ENCODE assay signal across 13 mouse cellular contexts in genomic region chr6:146387039-146387713, GRCm38 (mm10).
DNase-seq lines count a peak whose midpoint lies in the region; ATAC-seq and TF ChIP-seq lines count a peak whose summit lies in the region.
"Had no signal": no experiment of that assay in that cellular context is flagged by ENCODE, and none has a peak within 500 bp of the region (broad histone marks: within the 10 kb centered on the region; RNA-seq: fewer than 3 reads in every experiment).

No protein-coding gene starts in this region.

- H3K4me1 ChIP-seq in hindbrain, embryonic 11.5 days (replicated peaks; ENCODE audit: control insufficient read depth, insufficient read depth, low read length): no peaks in the 10 kb centered on the region
- H3K4me1 ChIP-seq in hindbrain, embryonic 14.5 days (replicated peaks; ENCODE audit: control insufficient read depth, insufficient read depth, low read length): no peaks in the 10 kb centered on the region
- H3K4me1 ChIP-seq in MEL (ENCODE audit: control insufficient read depth in 1 of 2, insufficient read depth in 2 of 2, low read length in 2 of 2): peaks cover 0 to 4% of the 10 kb centered on the region in 2 experiments; a peak in 1 of 4 replicates
- peaks cover 9% of the 10 kb centered on the region for H3K4me1 ChIP-seq in forebrain, embryonic 10.5 days
- H3K4me1 ChIP-seq in limb, embryonic 14.5 days (ENCODE audit: control insufficient read depth, insufficient read depth, low read length): peaks cover 5% of the 10 kb centered on the region; the same call in 1 of the 2 replicates
- no peaks in the 10 kb centered on the region for H3K4me1 ChIP-seq in cerebellum, adult 2 months (ENCODE audit: control insufficient read depth, insufficient read depth, low read length)
- H3K4me1 ChIP-seq: liver, embryonic 13.5 days had no signal

- DNase-seq in hindbrain, embryonic 11.5 days (ENCODE audit: low spot score): no peak
- DNase-seq in hindbrain, embryonic 14.5 days (ENCODE audit: low spot score): no peak
- no peak for DNase-seq in MEL (ENCODE audit: low read depth, low spot score)
- no peak for DNase-seq in forebrain, embryonic 10.5 days (ENCODE audit: extremely low spot score, low spot score)
- DNase-seq in limb, embryonic 14.5 days (ENCODE audit: low spot score): no peak
- DNase-seq in right cerebral cortex, postnatal 4 days: no peak
- no peak for DNase-seq in layer of hippocampus, postnatal 14 days (ENCODE audit: low spot score in 2 of 2)
- DNase-seq in cerebellum, adult 2 months: no peak
- DNase-seq: cerebellum, adult 11 months; kidney, adult 2 months; layer of hippocampus, postnatal 36 days; liver, embryonic 13.5 days; right cerebral cortex, postnatal 14 days had no signal

- H3K4me3 ChIP-seq in hindbrain, embryonic 11.5 days (ENCODE audit: low read depth, low read length): no peak overlapping the region
- H3K4me3 ChIP-seq in hindbrain, embryonic 14.5 days (replicated peaks; ENCODE audit: low read length): no peak overlapping the region
- H3K4me3 ChIP-seq in MEL (ENCODE audit: control insufficient read depth in 1 of 2, insufficient read depth in 1 of 2, low read depth in 2 of 2, low read length in 2 of 2): no peak overlapping the region
- H3K4me3 ChIP-seq in forebrain, embryonic 10.5 days: no peak overlapping the region
- H3K4me3 ChIP-seq in limb, embryonic 14.5 days (replicated peaks; ENCODE audit: low read length): no peak overlapping the region
- no peak overlapping the region for H3K4me3 ChIP-seq in cerebellum, adult 2 months (replicated peaks; ENCODE audit: insufficient read depth, low read depth, low read length)
- H3K4me3 ChIP-seq: liver, embryonic 13.5 days had no signal

- no peaks in the 10 kb centered on the region for H3K36me3 ChIP-seq in hindbrain, embryonic 11.5 days (ENCODE audit: control insufficient read depth, insufficient read depth, low read length)
- no peaks in the 10 kb centered on the region for H3K36me3 ChIP-seq in hindbrain, embryonic 14.5 days (replicated peaks; ENCODE audit: control insufficient read depth, insufficient read depth)
- H3K36me3 ChIP-seq in MEL (ENCODE audit: control insufficient read depth in 1 of 2, insufficient read depth in 2 of 2, low read length in 2 of 2): no peaks in the 10 kb centered on the region; a peak in 1 of 4 replicates
- no peaks in the 10 kb centered on the region for H3K36me3 ChIP-seq in forebrain, embryonic 10.5 days (replicated peaks)
- no peaks in the 10 kb centered on the region for H3K36me3 ChIP-seq in limb, embryonic 14.5 days (ENCODE audit: control insufficient read depth, insufficient read depth, low read length)
- H3K36me3 ChIP-seq: liver, embryonic 13.5 days had no signal

- ATAC-seq in hindbrain, embryonic 11.5 days (ENCODE audit: low FRiP score): peak; percentile 82
- no peak; the same call in 1 of the 2 replicates for ATAC-seq in hindbrain, embryonic 14.5 days (ENCODE audit: low FRiP score)
- no peak for ATAC-seq in limb, embryonic 14.5 days (ENCODE audit: low FRiP score, low read depth)

- no peak for TF ChIP-seq RAD21 in MEL (IDR thresholded peaks at IDR 0.05; ENCODE audit: low read depth, low read length)

- no peak overlapping the region for H3K27ac ChIP-seq in hindbrain, embryonic 11.5 days (ENCODE audit: low read depth, low read length)
- no peak overlapping the region for H3K27ac ChIP-seq in hindbrain, embryonic 14.5 days
- no peak overlapping the region for H3K27ac ChIP-seq in MEL (ENCODE audit: control insufficient read depth, low read depth, low read length)
- peak overlapping the region; percentile 67 for H3K27ac ChIP-seq in forebrain, embryonic 10.5 days
- no peak overlapping the region for H3K27ac ChIP-seq in limb, embryonic 14.5 days (replicated peaks; ENCODE audit: low read depth, low read length)
- no peak overlapping the region for H3K27ac ChIP-seq in cerebellum, adult 2 months (ENCODE audit: insufficient read depth, low read length)
- H3K27ac ChIP-seq: liver, embryonic 13.5 days had no signal

- no peak for TF ChIP-seq CTCF in MEL (IDR thresholded peaks at IDR 0.05 in 2 of 3, conservative IDR thresholded peaks at IDR 0.05 in 1 of 3; ENCODE audit: control insufficient read depth in 1 of 3, insufficient read depth in 1 of 3, low read depth in 2 of 3, low read length in 3 of 3, poor library complexity in 1 of 3, severe bottlenecking in 1 of 3)
- no peak for TF ChIP-seq CTCF in cerebellum, adult 2 months (IDR thresholded peaks at IDR 0.05; ENCODE audit: borderline replicate concordance, insufficient read depth, low read depth, low read length)

- 0 out of 2 replicates have a peak overlapping the region, but pooled peaks have one; percentile 15 for H3K9ac ChIP-seq in hindbrain, embryonic 11.5 days (ENCODE audit: low read depth, low read length)
- no peak overlapping the region for H3K9ac ChIP-seq in hindbrain, embryonic 14.5 days
- H3K9ac ChIP-seq in MEL (ENCODE audit: control insufficient read depth, low read depth, low read length, poor library complexity, severe bottlenecking): no peak overlapping the region
- peak overlapping the region; percentile 16; the same call in 1 of the 2 replicates for H3K9ac ChIP-seq in limb, embryonic 14.5 days (ENCODE audit: low read depth, low read length, severe bottlenecking)
- H3K9ac ChIP-seq: liver, embryonic 13.5 days had no signal

- TF ChIP-seq POLR2A in MEL (IDR thresholded peaks at IDR 0.05; ENCODE audit: control insufficient read depth in 1 of 2, insufficient read depth in 1 of 2, low read depth in 1 of 2, low read length in 2 of 2, poor library complexity in 1 of 2): no peak
- no peak for TF ChIP-seq POLR2A in limb, embryonic 14.5 days (IDR thresholded peaks at IDR 0.05; ENCODE audit: borderline replicate concordance, extremely low read depth, insufficient read depth, insufficient read length)
- TF ChIP-seq POLR2A in cerebellum, adult 2 months (IDR thresholded peaks at IDR 0.05; ENCODE audit: borderline replicate concordance, insufficient read depth, low read length): no peak

- H3K9me3 ChIP-seq in hindbrain, embryonic 11.5 days (ENCODE audit: control insufficient read depth, low read length): no peaks in the 10 kb centered on the region
- H3K9me3 ChIP-seq in hindbrain, embryonic 14.5 days (ENCODE audit: control insufficient read depth, low read length): no peaks in the 10 kb centered on the region
- no peaks in the 10 kb centered on the region for H3K9me3 ChIP-seq in MEL (replicated peaks; ENCODE audit: insufficient read depth, low read length)
- no peaks in the 10 kb centered on the region for H3K9me3 ChIP-seq in forebrain, embryonic 10.5 days
- no peaks in the 10 kb centered on the region for H3K9me3 ChIP-seq in limb, embryonic 14.5 days (ENCODE audit: control insufficient read depth, low read length)
- H3K9me3 ChIP-seq: liver, embryonic 13.5 days had no signal

- H3K27me3 ChIP-seq in hindbrain, embryonic 11.5 days (ENCODE audit: control insufficient read depth, insufficient read depth, low read length): no peaks in the 10 kb centered on the region
- no peaks in the 10 kb centered on the region for H3K27me3 ChIP-seq in hindbrain, embryonic 14.5 days (ENCODE audit: control insufficient read depth, insufficient read depth, low read length)
- no peaks in the 10 kb centered on the region for H3K27me3 ChIP-seq in MEL (ENCODE audit: control insufficient read depth in 1 of 2, insufficient read depth in 2 of 2, low read length in 2 of 2)
- no peaks in the 10 kb centered on the region for H3K27me3 ChIP-seq in forebrain, embryonic 10.5 days (ENCODE audit: poor library complexity, severe bottlenecking)
- no peaks in the 10 kb centered on the region for H3K27me3 ChIP-seq in limb, embryonic 14.5 days (ENCODE audit: control insufficient read depth, insufficient read depth, low read length)
- H3K27me3 ChIP-seq in cerebellum, adult 2 months (ENCODE audit: control insufficient read depth, insufficient read depth, low read length): no peaks in the 10 kb centered on the region
- H3K27me3 ChIP-seq: liver, embryonic 13.5 days had no signal

- H3K79me2 ChIP-seq in MEL (ENCODE audit: control insufficient read depth, insufficient read depth, low read length, poor library complexity): no peaks in the 10 kb centered on the region

- 32% methylated on average over 6 of the region's 6 CpGs for WGBS in hindbrain, embryonic 11.5 days
- 26% methylated on average over 6 of the region's 6 CpGs for WGBS in hindbrain, embryonic 14.5 days
- WGBS in forebrain, embryonic 10.5 days: 62% methylated on average over 6 of the region's 6 CpGs
- WGBS in limb, embryonic 14.5 days: 40% methylated on average over 6 of the region's 6 CpGs
- WGBS in cerebellum, adult 2 months: 57% methylated on average over 6 of the region's 6 CpGs

- no peak overlapping the region for H3K4me2 ChIP-seq in hindbrain, embryonic 11.5 days (replicated peaks; ENCODE audit: low read depth, low read length)
- H3K4me2 ChIP-seq in hindbrain, embryonic 14.5 days (replicated peaks): no peak overlapping the region
- H3K4me2 ChIP-seq in limb, embryonic 14.5 days (replicated peaks; ENCODE audit: low read depth, low read length, severe bottlenecking): no peak overlapping the region
- H3K4me2 ChIP-seq: liver, embryonic 13.5 days had no signal

- no peak for TF ChIP-seq EP300 in MEL (IDR thresholded peaks at IDR 0.05; ENCODE audit: low read depth in 1 of 2, low read length in 2 of 2)

TF ChIP-seq in MEL, 35 proteins besides CTCF, POLR2A, EP300 and RAD21:
- TF ChIP-seq SMC3 (IDR thresholded peaks at IDR 0.05; ENCODE audit: low read depth, low read length): no peak
- TF ChIP-seq USF1 (IDR thresholded peaks at IDR 0.05; ENCODE audit: low read depth, low read length): peak; percentile 74
TF ChIP-seq in MEL: peak in this region for 1.

Comparison
In these comparisons a context has a peak if more than half of its experiments do, and no peak if none do; other contexts are left out.
1. H3K9ac ChIP-seq: peak in hindbrain, embryonic 11.5 days (single experiment) and limb, embryonic 14.5 days (single experiment); none in hindbrain, embryonic 14.5 days (single experiment) and MEL (single experiment).